Mouse (Mus musculus) large intestine, adult 2 months (tissue): ENCODE measurements around the gene Cpz. TPM values are rescaled to one million over a fixed set of nuclear protein-coding genes. Genes with fewer than 3 reads are reported as not detected.

Experiments
- polyA plus RNA-seq: library from polyadenylated mRNA; depleted of rRNA; stranded (reverse); fragments of >200 nt; gene quantifications from 2 replicates; pipeline ENCODE4 v1.2.3, GENCODE M21; 2012; rRNA removed

Gene Cpz
- polyA plus RNA-seq, 1 experiment = 1.1 TPM

Other genes starting within 250 kb of the Cpz start
- gene Adra2c, start 247.4 kb downstream of the Cpz start, polyA plus RNA-seq = 0.51 and 0.52 TPM in 2 replicates
- gene Hmx1, start 136.6 kb downstream of the Cpz start, polyA plus RNA-seq = not detected in 2 replicates
- 3.9 and 5.3 TPM in 2 replicates for gene Trmt44, start 49.4 kb upstream of the Cpz start, polyA plus RNA-seq
- gene Acox3, start 57.3 kb upstream of the Cpz start, polyA plus RNA-seq = 27.0 and 43.3 TPM in 2 replicates
- gene Htra3, start 154.1 kb upstream of the Cpz start, polyA plus RNA-seq = 27.9 and 39.6 TPM in 2 replicates
- gene Sh3tc1, start 214.3 kb upstream of the Cpz start, polyA plus RNA-seq = 6.7 and 6.8 TPM in 2 replicates
- gene Ablim2, start 232.2 kb upstream of the Cpz start, polyA plus RNA-seq = 6.9 and 7.0 TPM in 2 replicates